Mouse (Mus musculus) layer of hippocampus, adult 18-20 months (tissue): ENCODE measurements around the gene Ankrd66. TPM values are rescaled to one million over a fixed set of nuclear protein-coding genes. Genes with fewer than 3 reads are reported as not detected.
"Not testable (repeated sequence)": the region's sequence is repeated elsewhere in the genome, so short reads cannot be mapped to it uniquely, and the experiment has no call there.

Experiments used
- DNase-seq, 2 experiments: peaks; one replicate each; pipeline ENCODE4 v3.0.0; 2022; ENCODE audit warnings: low spot score in 2 of 2
- total RNA-seq, 2 experiments: library from RNA; stranded (reverse); gene quantifications; 2 replicates each; pipeline ENCODE4 v1.2.3; 2021

Ankrd66 gene
- total RNA-seq, 2 experiments from 2014 or later: 0.51 to 0.57 TPM

GRCm38 (mm10) chr17:43538767-43539166, 4.7 kb downstream of the Ankrd66 start:
- DNase-seq: no peak

- not testable (repeated sequence) for DNase-seq
Measured at GRCm38 (mm10) chr17:43536841-43537240, 6.6 kb downstream of the Ankrd66 start.

DNA sequence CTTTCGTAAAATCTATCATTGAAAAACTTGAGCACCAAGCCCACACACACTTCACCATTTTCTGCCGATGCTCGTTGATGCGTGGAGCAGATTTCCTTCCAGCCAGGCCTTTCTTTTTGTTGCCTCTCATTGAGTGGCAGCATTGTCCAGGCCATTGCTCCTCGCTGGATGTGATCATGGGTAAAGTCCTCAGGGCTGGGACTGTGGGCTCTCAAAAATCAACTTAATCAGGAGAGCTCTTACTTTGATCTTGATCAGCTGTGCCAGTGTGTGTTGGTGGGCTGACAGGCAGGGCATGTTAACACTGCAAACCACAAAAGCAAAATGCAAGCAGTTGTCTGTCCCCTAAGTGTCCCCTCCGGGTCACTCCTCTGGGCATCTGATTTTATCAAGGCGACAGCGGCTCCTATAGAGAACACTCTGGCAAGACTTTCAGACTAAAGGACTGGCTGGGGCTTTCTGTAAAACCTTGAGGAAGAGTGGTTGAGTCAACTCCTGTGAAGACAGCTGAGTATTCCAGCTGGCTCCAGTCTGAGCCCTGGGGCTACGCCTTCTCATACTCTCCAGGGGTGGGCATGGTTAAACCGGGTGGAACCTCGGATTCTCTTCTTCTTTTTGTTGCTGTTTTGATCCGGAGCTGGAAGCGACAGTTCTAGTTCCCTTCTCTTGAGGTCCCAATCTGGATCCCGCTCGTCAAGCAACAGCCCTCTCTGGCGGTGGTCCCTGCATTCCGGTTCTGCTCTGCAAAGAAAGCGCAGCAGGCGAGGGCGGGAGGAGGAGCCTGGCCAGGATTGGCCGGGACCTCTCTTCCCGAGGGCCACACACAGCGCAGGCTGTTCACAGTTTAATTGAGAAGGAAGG, 8.8 kb downstream of the Ankrd66 start:
- DNase-seq: peak in 1 of 2 experiments; percentile 12

DNA sequence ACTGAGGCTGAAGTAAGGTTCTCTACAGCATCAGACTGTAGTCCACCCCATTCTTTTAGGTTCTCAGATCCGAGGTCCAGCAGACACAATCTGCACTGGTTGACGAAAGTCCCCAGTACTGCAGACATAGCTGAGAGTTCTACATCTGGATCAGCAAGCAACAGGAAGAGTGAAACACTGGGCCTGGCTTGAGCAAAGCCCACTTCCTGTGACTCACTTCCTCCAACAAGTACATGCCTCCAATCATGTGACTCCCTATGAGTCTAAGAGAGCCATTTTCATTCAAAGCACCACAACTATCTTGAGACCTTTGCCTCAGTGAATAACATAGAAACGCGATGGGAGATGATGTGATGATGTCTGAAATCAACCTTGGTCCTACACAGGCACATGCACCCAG, 12.2 kb downstream of the Ankrd66 start:
- no peak for DNase-seq

DNA sequence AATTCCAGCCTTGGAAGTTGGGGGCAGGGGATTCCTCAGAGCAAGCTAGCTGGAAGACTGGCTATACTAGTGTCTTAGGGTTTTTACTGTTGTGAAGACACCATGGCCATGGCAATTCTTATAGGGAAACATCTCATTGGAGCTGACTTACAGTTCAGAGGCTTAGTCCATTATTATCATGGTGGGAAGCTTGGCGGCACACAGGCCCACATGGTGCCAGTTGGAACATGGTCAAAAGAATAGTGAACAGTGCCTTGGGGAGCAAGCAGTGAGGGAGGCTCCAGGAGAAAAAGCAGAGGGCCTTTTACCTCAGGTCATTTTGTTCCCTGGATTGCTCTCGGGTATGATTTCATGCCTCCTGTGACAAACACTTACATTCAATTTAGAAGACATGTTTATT, 12.9 kb downstream of the Ankrd66 start:
- DNase-seq: no peak

- no peak for DNase-seq
Measured at GRCm38 (mm10) chr17:43520166-43520565, 23.3 kb downstream of the Ankrd66 start.

GRCm38 (mm10) chr17:43518644-43519409, 24.6 kb downstream of the Ankrd66 start:
- peak; percentile 43 to 66 for DNase-seq

DNA sequence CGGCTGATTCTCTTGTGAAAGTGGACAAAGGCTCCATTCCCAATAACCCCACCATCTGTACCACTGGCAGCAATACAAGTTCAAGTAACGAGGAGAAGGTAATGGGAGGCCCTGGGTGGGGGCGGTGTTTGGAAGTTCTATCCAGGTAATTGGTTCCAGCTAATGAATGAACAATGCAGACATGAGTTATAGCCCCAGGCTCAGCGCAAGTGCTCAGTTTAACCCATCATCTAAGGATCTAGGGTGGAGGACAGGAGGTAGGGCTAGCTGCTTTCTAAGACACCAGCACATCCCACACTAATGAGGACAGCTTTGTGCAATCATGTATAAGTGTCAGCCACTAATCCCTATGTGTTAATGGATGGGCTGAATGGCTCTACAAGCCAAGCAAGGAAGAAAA, 32.7 kb downstream of the Ankrd66 start:
- DNase-seq: no peak

DNA sequence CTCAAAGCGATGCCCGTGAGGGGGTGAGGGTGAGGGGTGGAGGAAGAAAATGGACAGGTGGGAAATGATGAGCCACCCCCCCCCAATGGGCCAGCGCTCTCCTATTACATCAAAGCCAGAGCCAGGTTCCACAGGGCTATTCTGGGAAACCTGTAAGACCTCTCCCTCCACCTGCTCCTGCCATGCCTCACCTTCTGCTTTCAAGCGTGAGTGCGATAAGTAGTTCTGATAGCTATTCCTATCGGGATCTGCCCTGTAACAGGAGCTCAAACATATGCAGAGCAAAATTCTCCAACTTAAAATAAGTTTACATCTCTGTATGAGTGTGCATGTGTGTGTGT, 38.9 kb downstream of the Ankrd66 start:
- no peak for DNase-seq

- no peak for DNase-seq
Measured at GRCm38 (mm10) chr17:43503861-43504593, 39.4 kb downstream of the Ankrd66 start.

- no peak for DNase-seq
Measured at GRCm38 (mm10) chr17:43502592-43502991, 40.8 kb downstream of the Ankrd66 start, which contains the start of gene Mep1a. Gene Mep1a (minus strand): TSS chr17:43502812.

DNA sequence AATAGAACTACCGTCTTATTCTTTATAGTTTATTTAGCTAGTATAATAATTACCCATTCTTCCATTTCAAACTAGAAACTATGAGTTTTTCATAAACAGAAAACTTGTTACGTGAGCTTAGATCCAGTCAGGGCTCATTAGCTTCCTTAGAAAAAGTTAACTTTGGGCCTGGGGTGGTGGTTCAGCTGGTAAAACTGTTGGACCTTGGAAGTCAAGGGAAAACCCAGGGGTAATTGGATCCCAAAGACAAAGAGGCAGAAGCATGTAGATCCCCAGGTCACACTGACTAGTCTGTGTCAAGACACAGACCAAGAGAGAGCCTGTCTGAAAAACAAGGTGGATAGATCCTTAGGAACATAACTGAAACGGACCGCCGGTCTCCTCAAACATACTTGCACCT, 41.8 kb downstream of the Ankrd66 start:
- DNase-seq: no peak

DNA sequence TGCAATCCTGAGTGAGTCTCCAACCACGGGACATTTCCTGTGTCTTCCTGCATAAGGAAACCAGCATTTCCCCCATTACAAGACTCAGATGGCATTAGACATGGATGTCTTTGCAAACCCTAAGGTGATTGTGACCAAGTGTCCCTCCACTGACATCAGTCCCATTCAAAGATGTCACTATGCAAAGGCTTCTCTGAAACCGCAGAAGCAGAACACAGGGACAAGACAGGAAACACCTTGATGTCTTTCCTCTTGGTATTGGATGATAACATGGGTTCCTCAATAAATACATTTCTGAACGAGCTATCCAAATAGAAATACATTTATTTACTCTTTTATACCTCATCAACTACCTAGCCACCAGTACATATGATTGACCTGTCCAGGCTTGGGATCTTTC, 42.2 kb downstream of the Ankrd66 start:
- DNase-seq: no peak

- DNase-seq: no peak
Measured at GRCm38 (mm10) chr17:43500513-43500912, 42.9 kb downstream of the Ankrd66 start.

GRCm38 (mm10) chr17:43497521-43497920, 45.9 kb downstream of the Ankrd66 start:
- no peak for DNase-seq

GRCm38 (mm10) chr17:43495502-43495901, 47.9 kb downstream of the Ankrd66 start:
- DNase-seq: no peak

DNA sequence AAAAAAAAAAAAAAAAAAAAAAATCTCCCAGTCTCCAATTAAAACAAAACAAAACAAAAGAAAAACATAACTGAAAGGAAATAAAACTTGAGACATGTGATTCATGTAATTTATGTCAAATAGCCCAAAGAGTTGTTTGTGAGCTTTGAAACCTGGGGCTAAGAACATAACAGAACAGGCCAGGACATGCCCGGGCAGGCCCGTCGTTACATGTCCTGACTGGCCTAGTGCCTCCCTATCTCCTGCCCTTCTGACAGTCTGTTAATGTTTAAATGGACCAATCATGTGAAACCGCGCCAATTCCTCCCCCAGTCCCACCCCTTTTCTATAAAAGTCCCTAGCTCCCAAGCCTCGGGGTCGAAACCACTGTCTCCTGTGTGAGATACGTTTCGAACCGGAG, 53.1 kb downstream of the Ankrd66 start:
- DNase-seq: not testable (repeated sequence)

- DNase-seq: no peak
Measured at GRCm38 (mm10) chr17:43488439-43489151, 54.8 kb downstream of the Ankrd66 start.

DNA sequence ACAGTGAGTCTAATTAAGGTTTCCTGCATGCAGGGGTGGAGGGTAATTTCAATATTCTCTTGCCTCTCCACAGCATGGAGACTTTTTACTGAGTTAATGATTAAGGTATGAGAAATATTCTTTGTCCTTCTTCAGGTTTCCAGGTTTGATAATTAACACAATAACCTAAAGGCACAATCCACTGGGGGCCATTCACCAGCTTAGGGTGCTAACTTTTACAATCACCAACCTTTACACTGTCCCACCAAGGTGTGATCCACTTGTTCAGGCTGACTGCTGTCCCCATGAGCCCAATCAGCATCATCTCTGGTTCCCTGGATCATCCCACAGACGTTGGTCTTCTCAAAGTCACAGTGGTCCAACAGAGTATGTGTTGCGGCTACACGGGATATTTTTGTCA, 57.5 kb downstream of the Ankrd66 start:
- no peak for DNase-seq
